Mouse (Mus musculus) cerebellum, adult 2 months (tissue): Measurements from ENCODE around the gene Pcnx3. TPM values are rescaled to one million over a fixed set of nuclear protein-coding genes. Genes with fewer than 3 reads are reported as not detected.
A peak's percentile ranks its signal among the peaks of the same experiment; 100 is the strongest.

ENCODE experiments used
- DNase-seq, 2 experiments: peaks; one replicate each; pipeline ENCODE4 v3.0.0; 2021
- H3K27ac ChIP-seq: fragments of 200-500 bp; 2 replicates; pipeline ENCODE4 v1.5.1; 2012; ENCODE audit warnings: low read length, control low read depth, inconsistent platforms; ENCODE audit not compliant: insufficient read depth
- H3K27me3 ChIP-seq: fragments of 200-500 bp; 2 replicates; pipeline ENCODE4 v1.6.1; 2012; ENCODE audit warnings: inconsistent platforms, mild to moderate bottlenecking, low read length, moderate library complexity; ENCODE audit not compliant: control insufficient read depth, insufficient read depth
- H3K4me1 ChIP-seq: fragments of 200-500 bp; 2 replicates; pipeline ENCODE4 v1.6.1; 2011; ENCODE audit warnings: low read length; ENCODE audit not compliant: control insufficient read depth, insufficient read depth
- H3K4me3 ChIP-seq: fragments of 200-500 bp; replicated peaks from 2 replicates; pipeline ENCODE3; 2011; ENCODE audit warnings: mild to moderate bottlenecking, low read depth, low read length, control low read depth; ENCODE audit not compliant: insufficient read depth
- CTCF ChIP-seq: fragments of 200-500 bp; IDR thresholded peaks from 2 replicates; pipeline ENCODE4 v1.5.1; 2011; ENCODE audit warnings: low read depth, mild to moderate bottlenecking, control low read depth, low read length, moderate library complexity, borderline replicate concordance; ENCODE audit not compliant: insufficient read depth
- POLR2A ChIP-seq: fragments of 200-500 bp; IDR thresholded peaks from 2 replicates; pipeline ENCODE4 v1.6.1; 2011; ENCODE audit warnings: low read length, control low read depth, borderline replicate concordance; ENCODE audit not compliant: insufficient read depth
- WGBS: fragments of 180-500 bp; shearing (Covaris S2); methylation state at CpG from one replicate; pipeline ENCODE4 v1.1.7; 2018; 5-methylcytosine and 5-hydroxymethylcytosine counted together
- polyA plus RNA-seq: library from polyadenylated mRNA; depleted of rRNA; stranded (reverse); fragments of >200 nt; gene quantifications from 2 replicates; pipeline ENCODE4 v1.2.3, GENCODE M21; 2012

Pcnx3 gene
- polyA plus RNA-seq, 1 experiment = 65.1 TPM

DNA sequence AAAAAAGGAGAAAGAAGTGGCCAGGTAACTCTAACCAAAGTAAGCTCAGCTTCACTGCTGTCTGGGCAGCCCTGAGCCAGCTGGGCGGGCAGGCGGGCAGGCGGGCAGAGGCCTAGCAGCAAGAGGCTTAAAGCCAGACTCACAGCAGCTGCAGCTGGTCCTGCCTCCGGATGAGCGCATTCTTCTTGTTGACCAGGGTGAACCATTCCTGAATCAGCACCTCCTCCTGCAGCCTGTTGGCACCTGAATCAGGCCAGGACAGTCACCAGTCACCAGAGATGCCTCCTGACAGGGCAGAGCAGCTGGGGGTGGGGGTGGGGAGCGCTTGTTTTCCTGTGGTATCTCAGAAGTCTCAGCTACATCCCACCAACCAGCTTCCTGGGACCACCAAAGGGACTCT, 21.4 kb upstream of the Pcnx3 start:
- H3K4me3 ChIP-seq = no peak overlapping the region
- no peaks in the 10 kb centered on the region for H3K27me3 ChIP-seq
- H3K27ac ChIP-seq = no peak overlapping the region
- TF ChIP-seq CTCF (no peak), POLR2A (no peak)
- H3K4me1 ChIP-seq = peaks cover 5% of the 10 kb centered on the region; the same call in 1 of the 2 replicates
- no peak for DNase-seq
- 55% methylated on average over 6 of the region's 6 CpGs for WGBS

GRCm38 (mm10) chr19:5704801-5705571, 16.3 kb upstream of the Pcnx3 start:
- Histone ChIP-seq H3K27ac (no peak overlapping the region), H3K4me1 (no peaks in the 10 kb centered on the region), H3K27me3 (no peaks in the 10 kb centered on the region), H3K4me3 (no peak overlapping the region)
- 43% methylated on average over 10 of the region's 10 CpGs for WGBS
- no peak for DNase-seq
- TF ChIP-seq CTCF = no peak
- no peak for TF ChIP-seq POLR2A

GRCm38 (mm10) chr19:5704163-5704800, 15.6 kb upstream of the Pcnx3 start, which contains the start of gene Kcnk7:
TSS of gene Kcnk7 (plus strand) at chr19:5704367.
- H3K27ac ChIP-seq = no peak within 1 kb of the TSS
- H3K27me3 ChIP-seq = no peaks in the 10 kb centered on the region
- H3K4me3 ChIP-seq = no peak within 1 kb of the TSS
- 69% methylated on average over 17 of the region's 17 CpGs for WGBS
- no peaks in the 10 kb centered on the region for H3K4me1 ChIP-seq
- TF ChIP-seq CTCF (no peak), POLR2A (no peak)
- DNase-seq = no peak

DNA sequence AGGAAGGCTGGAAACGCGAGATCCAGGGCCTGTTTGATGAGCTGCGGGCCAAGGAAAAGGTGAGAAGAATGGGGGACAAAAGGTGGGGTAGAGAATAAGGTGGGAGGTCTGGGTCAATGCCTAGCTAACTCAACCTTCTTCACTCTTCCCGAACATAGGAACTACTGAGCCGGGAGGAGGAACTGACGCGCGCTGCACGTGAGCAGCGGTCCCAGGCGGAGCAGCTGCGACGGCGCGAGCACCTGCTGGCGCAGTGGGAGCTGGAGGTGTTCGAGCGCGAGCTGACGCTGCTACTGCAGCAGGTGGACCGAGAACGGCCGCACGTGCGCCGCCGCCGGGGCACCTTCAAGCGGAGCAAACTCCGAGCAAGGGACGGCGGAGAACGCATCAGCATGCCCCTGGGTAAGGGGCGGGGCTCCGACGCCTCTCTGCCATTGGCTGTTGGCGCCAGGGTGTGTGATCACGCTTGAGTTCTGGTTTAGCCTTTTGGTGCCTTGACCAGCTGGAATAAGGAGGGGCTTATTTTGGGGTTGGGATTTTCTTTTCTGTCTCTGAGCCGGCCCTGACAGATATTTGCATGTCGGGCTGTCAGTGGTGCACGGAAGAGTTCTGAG, 7.2 kb upstream of the Pcnx3 start:
- no peak for DNase-seq
- peaks cover 25% of the 10 kb centered on the region for H3K4me1 ChIP-seq
- H3K4me3 ChIP-seq = no peak overlapping the region
- no peaks in the 10 kb centered on the region for H3K27me3 ChIP-seq
- TF ChIP-seq CTCF = no peak
- no peak for TF ChIP-seq POLR2A
- H3K27ac ChIP-seq = no peak overlapping the region
- 39% methylated on average over 41 of the region's 41 CpGs for WGBS

GRCm38 (mm10) chr19:5693801-5694200, 5.1 kb upstream of the Pcnx3 start:
- no peaks in the 10 kb centered on the region for H3K27me3 ChIP-seq
- DNase-seq = no peak
- peaks cover 32% of the 10 kb centered on the region for H3K4me1 ChIP-seq
- 68% methylated on average over 6 of the region's 6 CpGs for WGBS
- no peak overlapping the region for H3K4me3 ChIP-seq
- no peak overlapping the region for H3K27ac ChIP-seq
- TF ChIP-seq CTCF = no peak
- TF ChIP-seq POLR2A = no peak

- Histone ChIP-seq H3K27me3 (no peaks in the 10 kb centered on the region), H3K27ac (peak overlapping the region; percentile 65; the same call in 1 of the 2 replicates), H3K4me1 (peaks cover 32% of the 10 kb centered on the region), H3K4me3 (no peak overlapping the region)
- 46% methylated on average over 10 of the region's 10 CpGs for WGBS
- no peak for TF ChIP-seq CTCF
- TF ChIP-seq POLR2A = no peak
- no peak for DNase-seq
These were observed 4.2 kb upstream of the Pcnx3 start for GRCm38 (mm10) chr19:5692913-5693396.

- no peaks in the 10 kb centered on the region for H3K27me3 ChIP-seq
- peak overlapping the region; percentile 65; the same call in 1 of the 2 replicates for H3K27ac ChIP-seq
- WGBS = 52% methylated on average over 10 of the region's 10 CpGs
- peaks cover 37% of the 10 kb centered on the region for H3K4me1 ChIP-seq
- TF ChIP-seq POLR2A = no peak
- no peak for TF ChIP-seq CTCF
- no peak for DNase-seq
- H3K4me3 ChIP-seq = peak overlapping the region; percentile 8
These were observed 3.6 kb upstream of the Pcnx3 start for GRCm38 (mm10) chr19:5692086-5692912.
